Mouse (Mus musculus) limb, embryonic 14.5 days (tissue): ENCODE results near the gene Slc46a3. TPM values are rescaled to one million over a fixed set of nuclear protein-coding genes. Genes with fewer than 3 reads are reported as not detected.

Experiments used
- ATAC-seq: fragments of 200-750 bp; cut with Nextera tagmentation; 2 replicates; pipeline ENCODE4 v1.8.0; 2017; ENCODE audit warnings: low read depth, moderate number of reproducible peaks, moderate TSS enrichment; ENCODE audit not compliant: low FRiP score
- DNase-seq: peaks from one replicate; pipeline ENCODE4 v3.0.0-alpha.2; 2015; ENCODE audit warnings: low spot score
- H3K27ac ChIP-seq: fragments of 300-500 bp; sonication (generic); replicated peaks from 2 replicates; pipeline ENCODE4 v1.5.1; 2014; ENCODE audit warnings: low read depth, mild to moderate bottlenecking, low read length, moderate library complexity, mixed read lengths
- H3K27me3 ChIP-seq: fragments of 300-500 bp; sonication (generic); 2 replicates; pipeline ENCODE4 v1.6.1; 2014; ENCODE audit warnings: low read length, mixed read lengths; ENCODE audit not compliant: control insufficient read depth, insufficient read depth
- H3K36me3 ChIP-seq: fragments of 300-500 bp; sonication (generic); 2 replicates; pipeline ENCODE4 v1.6.1; 2014; ENCODE audit warnings: mild to moderate bottlenecking, low read length, moderate library complexity, mixed read lengths; ENCODE audit not compliant: control insufficient read depth, insufficient read depth
- H3K4me1 ChIP-seq: fragments of 300-500 bp; sonication (generic); 2 replicates; pipeline ENCODE4 v1.6.1; 2014; ENCODE audit warnings: antibody characterized with exemption, low read length, mixed read lengths; ENCODE audit not compliant: control insufficient read depth, insufficient read depth
- H3K4me2 ChIP-seq: fragments of 300-500 bp; sonication (generic); replicated peaks from 2 replicates; pipeline ENCODE4 v1.6.1; 2014; ENCODE audit warnings: low read depth, mild to moderate bottlenecking, low read length, moderate library complexity; ENCODE audit not compliant: severe bottlenecking
- H3K4me3 ChIP-seq: fragments of 300-500 bp; sonication (generic); replicated peaks from 2 replicates; pipeline ENCODE4 v1.5.1; 2014; ENCODE audit warnings: low read length
- H3K9ac ChIP-seq: fragments of 300-500 bp; sonication (generic); 2 replicates; pipeline ENCODE4 v1.6.1; 2014; ENCODE audit warnings: mild to moderate bottlenecking, low read depth, low read length, moderate library complexity; ENCODE audit not compliant: severe bottlenecking
- H3K9me3 ChIP-seq: fragments of 300-500 bp; sonication (generic); 2 replicates; pipeline ENCODE4 v1.6.1; 2016; ENCODE audit warnings: low read length; ENCODE audit not compliant: control insufficient read depth
- POLR2A ChIP-seq: fragments of 200-500 bp; IDR thresholded peaks from 2 replicates; pipeline ENCODE4 v1.8.0; 2012; ENCODE audit warnings: inconsistent platforms, mild to moderate bottlenecking, moderate library complexity, borderline replicate concordance; ENCODE audit not compliant: insufficient read depth, insufficient read length; ENCODE audit errors: extremely low read depth
- WGBS: fragments of 180-500 bp; shearing (Covaris S2); extraction: QIAGEN DNeasy Blood & Tissue Kit; methylation state at CpG from one replicate; pipeline ENCODE4 v1.1.7; 2014; 5-methylcytosine and 5-hydroxymethylcytosine counted together
- polyA plus RNA-seq, 2 experiments: library from polyadenylated mRNA; depleted of rRNA in 1 of 2; stranded (reverse) in 1 of 2; unstranded in 1 of 2; fragments of >200 nt; fragmentation: Nextera tagmentation in 1 of 2; extraction: Ambion mirVana in 1 of 2; gene quantifications; 2 replicates each; pipeline versions ENCODE4 v1.2.1 to v1.2.3; 2012 to 2014

The Slc46a3 gene
- polyA plus RNA-seq, 2 experiments = 3.0 to 3.4 TPM

GRCm38 (mm10) chr5:147879971-147880682, 14.5 kb downstream of the Slc46a3 start:
- Histone ChIP-seq H3K27me3 (no peaks in the 10 kb centered on the region), H3K4me3 (no peak overlapping the region), H3K4me1 (no peaks in the 10 kb centered on the region), H3K9ac (no peak overlapping the region), H3K36me3 (peaks cover 47% of the 10 kb centered on the region), H3K9me3 (no peaks in the 10 kb centered on the region), H3K4me2 (no peak overlapping the region), H3K27ac (no peak overlapping the region)
- no peak for ATAC-seq
- no peak for TF ChIP-seq POLR2A
- DNase-seq = no peak
- WGBS = 92% methylated on average over 17 of the region's 17 CpGs

DNA sequence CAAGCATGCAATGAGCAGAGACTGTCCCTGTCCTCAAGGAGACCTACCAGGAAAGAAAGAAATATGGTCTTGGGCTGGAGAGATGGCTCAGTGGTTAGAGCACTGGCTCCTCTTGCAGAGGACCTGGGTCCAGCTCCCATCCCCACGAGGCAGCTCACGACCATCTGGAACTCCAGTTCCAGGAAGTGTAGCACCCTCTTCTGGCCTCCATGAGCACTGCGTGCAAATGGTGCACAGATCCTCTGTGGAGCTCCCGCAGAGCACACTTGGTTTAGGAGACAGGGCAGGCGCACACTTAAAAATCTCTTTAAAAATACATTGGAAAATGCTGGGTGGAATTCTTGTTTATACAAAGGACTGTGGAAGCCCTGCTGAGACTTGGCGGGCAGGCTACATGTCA, 17.1 kb downstream of the Slc46a3 start:
- Histone ChIP-seq H3K4me2 (no peak overlapping the region), H3K9ac (no peak overlapping the region), H3K36me3 (peaks cover 72% of the 10 kb centered on the region), H3K27me3 (no peaks in the 10 kb centered on the region), H3K9me3 (no peaks in the 10 kb centered on the region), H3K4me3 (no peak overlapping the region), H3K4me1 (no peaks in the 10 kb centered on the region), H3K27ac (no peak overlapping the region)
- ATAC-seq (no peak), DNase-seq (no peak)
- TF ChIP-seq POLR2A = no peak
- 82% methylated on average over 6 of the region's 6 CpGs for WGBS

GRCm38 (mm10) chr5:147875210-147875609, 19.4 kb downstream of the Slc46a3 start:
- H3K9me3 ChIP-seq = no peaks in the 10 kb centered on the region
- H3K4me3 ChIP-seq = no peak overlapping the region
- ATAC-seq (no peak), DNase-seq (no peak)
- 95% methylated on average over 8 of the region's 8 CpGs for WGBS
- no peak overlapping the region for H3K4me2 ChIP-seq
- H3K27ac ChIP-seq = no peak overlapping the region
- H3K4me1 ChIP-seq = no peaks in the 10 kb centered on the region
- no peak overlapping the region for H3K9ac ChIP-seq
- no peak for TF ChIP-seq POLR2A
- H3K36me3 ChIP-seq = peaks cover 86% of the 10 kb centered on the region
- no peaks in the 10 kb centered on the region for H3K27me3 ChIP-seq

DNA sequence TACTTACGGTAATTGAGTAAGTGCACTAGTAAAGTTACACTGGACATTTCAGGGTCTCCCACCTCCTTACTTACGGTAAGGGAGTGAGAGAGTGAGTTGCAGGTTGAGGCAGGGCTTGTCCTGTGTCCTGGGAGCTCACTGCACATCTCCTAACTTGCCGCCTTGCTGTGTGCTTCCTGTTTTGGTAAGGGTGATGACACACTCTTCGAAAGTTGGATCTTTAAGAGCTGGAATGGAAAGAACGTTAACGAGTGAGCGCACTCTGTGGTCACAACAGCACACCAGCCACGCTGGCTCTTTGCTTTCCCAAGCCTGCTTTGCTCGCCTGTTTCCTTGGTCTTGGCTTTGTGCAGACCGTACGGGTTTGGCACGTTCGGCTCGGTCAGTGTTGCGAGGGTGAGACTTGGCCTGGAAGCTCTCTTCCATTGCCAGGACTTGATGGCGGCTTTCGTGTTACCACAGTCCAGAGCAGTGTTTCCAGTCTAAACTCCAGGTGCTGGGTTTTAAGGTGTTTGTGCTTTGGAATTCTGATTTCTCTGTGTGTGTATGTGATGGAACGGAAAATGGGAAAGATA, 20.0 kb downstream of the Slc46a3 start:
- peaks cover 86% of the 10 kb centered on the region for H3K36me3 ChIP-seq
- ATAC-seq = no peak
- no peak overlapping the region for H3K4me2 ChIP-seq
- H3K9me3 ChIP-seq = no peaks in the 10 kb centered on the region
- DNase-seq = no peak
- H3K4me1 ChIP-seq = no peaks in the 10 kb centered on the region
- H3K4me3 ChIP-seq = no peak overlapping the region
- H3K27me3 ChIP-seq = no peaks in the 10 kb centered on the region
- no peak overlapping the region for H3K27ac ChIP-seq
- no peak for TF ChIP-seq POLR2A
- WGBS = 95% methylated on average over 18 of the region's 18 CpGs
- H3K9ac ChIP-seq = no peak overlapping the region

- no peak for DNase-seq
- no peak for ATAC-seq
- Histone ChIP-seq H3K4me1 (no peaks in the 10 kb centered on the region), H3K9me3 (no peaks in the 10 kb centered on the region), H3K4me3 (no peak overlapping the region), H3K4me2 (no peak overlapping the region), H3K27ac (no peak overlapping the region), H3K9ac (no peak overlapping the region), H3K36me3 (peaks cover 96% of the 10 kb centered on the region), H3K27me3 (no peaks in the 10 kb centered on the region)
- TF ChIP-seq POLR2A = no peak
- 87% methylated on average over 15 of the region's 15 CpGs for WGBS
Measured at GRCm38 (mm10) chr5:147871091-147871820, 23.4 kb downstream of the Slc46a3 start.
